Mouse (Mus musculus) stomach, postnatal 0 days (tissue): Measurements from ENCODE around the gene Smim5.

ENCODE experiments used
- CTCF ChIP-seq: IDR thresholded peaks from 2 replicates; pipeline ENCODE4 v1.5.1; 2016; ENCODE audit warnings: antibody characterized with exemption, low read depth, mild to moderate bottlenecking, moderate library complexity
- EP300 ChIP-seq: optimal IDR thresholded peaks from 2 replicates; pipeline ENCODE3; 2016; ENCODE audit warnings: antibody characterized with exemption

GRCm38 (mm10) chr11:115954712-115955111 is 54.9 kb downstream of the Smim5 start:
- TF ChIP-seq EP300 (no peak), CTCF (no peak)
